Mouse (Mus musculus) splenic B cell, adult 2 months (primary cell): ENCODE measurements around the gene Wt1.

Experiments
- DNase-seq: peaks from one replicate; pipeline ENCODE4 v3.0.0-alpha.2; 2011; ENCODE audit warnings: low read depth, low spot score
- H3K27me3 ChIP-seq: 2 replicates; pipeline ENCODE4 v1.6.1; 2012; ENCODE audit warnings: mild to moderate bottlenecking, low read length, moderate library complexity, mixed read lengths; ENCODE audit not compliant: control insufficient read depth, poor library complexity, insufficient read depth, severe bottlenecking
- H3K36me3 ChIP-seq: 2 replicates; pipeline ENCODE4 v1.6.1; 2012; ENCODE audit warnings: mild to moderate bottlenecking, low read length, moderate library complexity, mixed read lengths; ENCODE audit not compliant: control insufficient read depth, poor library complexity, insufficient read depth, severe bottlenecking

Gene Wt1

DNA sequence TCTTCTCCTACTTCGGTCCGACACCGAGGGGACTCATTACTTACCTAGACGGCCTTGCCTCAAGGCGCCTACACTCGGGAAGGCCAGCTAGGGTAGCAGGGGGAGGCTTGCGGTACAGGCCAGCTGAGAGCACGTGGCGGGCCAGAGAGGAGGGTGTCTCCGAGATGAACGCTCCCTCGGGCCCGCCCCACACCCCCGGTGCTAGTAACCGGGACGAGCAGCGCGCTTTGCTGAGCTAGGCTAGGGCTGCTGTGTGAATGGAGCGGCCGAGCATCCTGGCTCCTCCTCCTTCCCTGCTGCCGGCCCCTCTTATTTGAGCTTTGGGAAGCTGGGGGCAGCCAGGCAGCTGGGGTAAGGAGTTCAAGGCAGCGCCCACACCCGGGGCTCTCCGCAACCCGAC lies at the start of gene Wt1:
Gene Wt1, plus strand, starts transcription at position 251 of the 400 bp plus-strand sequence.
- no peaks in the 10 kb centered on the region for H3K36me3 ChIP-seq
- DNase-seq = no peak
- H3K27me3 ChIP-seq = peaks cover 8% of the 10 kb centered on the region; the same call in 1 of the 2 replicates

DNA sequence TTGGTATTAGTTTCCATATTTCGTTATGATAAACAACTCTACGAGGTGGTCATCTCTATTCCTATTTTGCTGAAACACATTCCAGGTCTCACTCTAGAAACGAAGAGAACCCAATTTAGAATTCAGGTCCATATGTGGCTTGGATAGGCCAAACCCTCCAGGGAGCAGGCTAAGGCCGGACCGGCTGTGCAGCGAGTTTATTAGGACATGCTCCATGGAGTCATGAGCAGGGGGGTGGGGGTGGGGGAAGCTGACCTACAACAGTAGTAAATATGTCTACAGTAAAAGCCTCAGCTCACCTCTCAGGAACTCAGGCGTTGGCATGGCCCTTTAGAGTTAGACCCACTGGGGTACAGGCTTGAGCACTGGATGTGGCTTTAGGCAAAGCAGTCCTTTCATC lies 49.2 kb upstream of the Wt1 start:
- H3K27me3 ChIP-seq = no peaks in the 10 kb centered on the region; the same call in 1 of the 2 replicates
- DNase-seq = no peak

GRCm38 (mm10) chr2:105082256-105082790 lies 44.0 kb upstream of the Wt1 start:
- H3K36me3 ChIP-seq = no peaks in the 10 kb centered on the region
- no peaks in the 10 kb centered on the region for H3K27me3 ChIP-seq
- no peak for DNase-seq

More for the DNA sequence above, 49.2 kb upstream of the Wt1 start:
- no peaks in the 10 kb centered on the region for H3K36me3 ChIP-seq

GRCm38 (mm10) chr2:105084035-105084434 lies 42.3 kb upstream of the Wt1 start:
- H3K36me3 ChIP-seq = no peaks in the 10 kb centered on the region
- no peak for DNase-seq
- H3K27me3 ChIP-seq = no peaks in the 10 kb centered on the region

DNA sequence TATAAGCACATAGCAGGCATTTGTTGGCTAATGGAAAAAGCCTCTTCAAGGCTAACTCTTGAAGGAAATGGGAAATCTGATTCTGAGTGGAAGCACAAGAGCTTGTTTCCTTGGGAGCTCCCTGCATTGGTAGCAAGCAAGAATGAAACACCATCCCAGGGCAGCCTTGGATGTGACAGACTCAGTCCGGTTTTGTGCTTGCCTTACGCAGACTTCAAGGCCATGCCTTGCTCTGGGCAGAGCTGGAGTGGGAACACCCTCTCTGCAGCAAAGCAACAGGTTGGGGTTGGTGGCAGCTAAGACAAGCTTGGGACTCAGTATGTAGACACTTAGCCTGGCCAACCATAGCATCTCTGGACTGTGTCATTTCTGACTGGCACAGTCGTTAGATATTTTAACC lies 40.2 kb upstream of the Wt1 start:
- no peak for DNase-seq
- Histone ChIP-seq H3K36me3 (no peaks in the 10 kb centered on the region), H3K27me3 (no peaks in the 10 kb centered on the region)

GRCm38 (mm10) chr2:105088005-105088404 lies 38.3 kb upstream of the Wt1 start:
- no peak for DNase-seq
- Histone ChIP-seq H3K27me3 (no peaks in the 10 kb centered on the region), H3K36me3 (no peaks in the 10 kb centered on the region)

DNA sequence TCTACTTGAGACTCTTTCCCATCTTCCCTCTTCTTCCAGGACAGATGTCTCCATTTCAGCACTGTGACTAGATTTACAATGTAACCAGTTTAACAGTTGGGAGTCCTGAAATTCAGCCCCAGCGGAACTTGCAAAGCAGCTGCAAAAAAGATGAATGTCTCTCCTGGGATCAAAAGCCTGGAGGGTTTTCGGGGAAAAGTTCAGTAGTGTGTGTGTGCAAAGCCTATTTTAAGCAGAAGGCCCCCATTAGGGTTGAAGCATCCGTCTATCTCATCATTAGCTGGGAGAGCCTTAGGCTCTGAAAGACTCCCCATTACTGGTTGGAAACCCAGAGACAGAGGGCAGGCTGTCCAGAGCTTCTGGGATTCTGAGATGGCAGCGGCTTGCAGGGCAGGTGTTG lies 37.2 kb upstream of the Wt1 start:
- no peak for DNase-seq
- no peaks in the 10 kb centered on the region for H3K27me3 ChIP-seq
- no peaks in the 10 kb centered on the region for H3K36me3 ChIP-seq

DNA sequence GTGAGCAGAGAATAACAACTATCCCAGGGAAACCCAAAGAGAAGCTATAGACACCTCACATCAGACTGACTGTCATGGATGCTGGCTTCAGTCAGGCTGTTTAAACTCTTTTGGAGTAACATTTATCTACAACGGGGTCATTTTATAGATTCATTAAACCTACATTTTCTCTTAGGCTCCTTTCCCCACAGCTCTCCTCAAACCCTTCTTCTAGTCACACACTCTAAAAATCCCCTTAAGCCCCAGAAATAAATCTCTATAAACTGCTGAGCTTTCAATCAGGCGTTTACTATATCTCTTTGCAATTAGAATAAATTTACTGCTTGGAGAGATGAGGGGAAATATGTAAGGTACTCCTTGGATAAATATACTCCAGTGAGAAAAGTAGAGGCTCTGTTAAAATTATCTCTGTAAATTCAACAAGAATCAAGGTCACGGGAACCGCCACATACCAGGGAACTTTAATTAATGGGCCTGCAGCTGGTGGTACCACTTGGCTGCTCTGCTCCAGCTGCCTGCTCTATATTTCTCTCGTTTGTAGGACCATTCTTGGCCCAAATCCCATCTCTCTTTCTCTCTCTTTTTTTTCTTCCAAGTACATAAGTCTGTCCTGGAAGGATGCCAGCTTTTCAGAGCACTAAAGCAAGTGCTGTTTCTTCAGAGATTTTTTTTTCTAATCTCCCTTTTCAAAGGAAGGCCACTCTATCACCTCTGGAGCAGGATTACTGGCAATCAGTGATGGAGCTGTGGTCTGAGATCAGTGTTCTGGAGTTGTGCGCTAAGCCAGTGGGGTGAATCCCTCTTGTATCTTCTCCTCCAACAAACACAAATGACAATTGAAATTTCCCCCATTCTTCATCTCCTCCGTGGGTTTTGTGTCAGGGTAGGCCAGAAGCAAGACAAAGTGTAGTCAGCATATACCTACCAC lies 36.5 kb upstream of the Wt1 start:
- DNase-seq = no peak
- Histone ChIP-seq H3K36me3 (no peaks in the 10 kb centered on the region), H3K27me3 (no peaks in the 10 kb centered on the region)

- DNase-seq = no peak
- Histone ChIP-seq H3K27me3 (no peaks in the 10 kb centered on the region), H3K36me3 (no peaks in the 10 kb centered on the region)
Observed at GRCm38 (mm10) chr2:105090991-105091390, 35.3 kb upstream of the Wt1 start.

GRCm38 (mm10) chr2:105091718-105092117 lies 34.6 kb upstream of the Wt1 start, which contains the start of gene Gm11060:
TSS of gene Gm11060 (plus strand) at chr2:105092018.
- no peaks in the 10 kb centered on the region for H3K27me3 ChIP-seq

DNA sequence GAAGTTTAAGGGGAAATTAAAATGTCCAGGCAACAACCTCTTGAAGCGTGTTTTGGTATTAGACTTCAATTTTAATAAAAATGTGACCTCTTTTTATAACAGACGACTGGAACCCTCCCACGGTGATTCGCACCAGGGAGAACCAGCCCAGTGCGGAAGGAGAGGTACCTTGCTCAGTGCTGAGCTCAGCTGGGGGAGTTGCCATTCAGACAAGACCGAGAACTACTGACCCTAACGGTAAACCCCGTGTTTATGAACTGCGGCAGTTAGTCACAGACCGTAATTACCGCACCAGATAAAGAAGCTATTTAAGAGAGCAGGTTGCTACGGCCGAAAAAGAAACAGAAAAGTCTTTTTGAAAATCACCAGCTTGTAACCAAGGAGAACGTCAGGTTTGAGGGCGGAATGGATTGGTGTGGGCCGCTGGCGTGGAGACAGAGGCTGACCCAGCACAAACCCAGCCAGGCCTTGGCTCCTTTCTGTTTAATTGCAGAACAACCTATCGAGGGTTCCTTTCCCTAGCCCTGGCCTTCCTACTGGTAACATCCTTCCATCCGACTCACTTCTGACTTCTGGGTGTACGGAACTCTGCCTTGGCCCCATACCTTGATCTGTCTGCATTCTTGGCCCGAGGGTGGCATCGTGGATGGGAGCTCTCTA lies 28.9 kb upstream of the Wt1 start:
- no peak for DNase-seq
- no peaks in the 10 kb centered on the region for H3K36me3 ChIP-seq
- H3K27me3 ChIP-seq = no peaks in the 10 kb centered on the region

More at GRCm38 (mm10) chr2:105091718-105092117, 34.6 kb upstream of the Wt1 start, which contains the start of gene Gm11060:
- no peak for DNase-seq
- H3K36me3 ChIP-seq = no peaks in the 10 kb centered on the region

- Histone ChIP-seq H3K36me3 (no peaks in the 10 kb centered on the region), H3K27me3 (no peaks in the 10 kb centered on the region)
- DNase-seq = no peak
Observed at GRCm38 (mm10) chr2:105099410-105099809, 26.9 kb upstream of the Wt1 start.

- no peaks in the 10 kb centered on the region for H3K36me3 ChIP-seq
- no peak for DNase-seq
Observed at GRCm38 (mm10) chr2:105100541-105100940, 25.8 kb upstream of the Wt1 start.

DNA sequence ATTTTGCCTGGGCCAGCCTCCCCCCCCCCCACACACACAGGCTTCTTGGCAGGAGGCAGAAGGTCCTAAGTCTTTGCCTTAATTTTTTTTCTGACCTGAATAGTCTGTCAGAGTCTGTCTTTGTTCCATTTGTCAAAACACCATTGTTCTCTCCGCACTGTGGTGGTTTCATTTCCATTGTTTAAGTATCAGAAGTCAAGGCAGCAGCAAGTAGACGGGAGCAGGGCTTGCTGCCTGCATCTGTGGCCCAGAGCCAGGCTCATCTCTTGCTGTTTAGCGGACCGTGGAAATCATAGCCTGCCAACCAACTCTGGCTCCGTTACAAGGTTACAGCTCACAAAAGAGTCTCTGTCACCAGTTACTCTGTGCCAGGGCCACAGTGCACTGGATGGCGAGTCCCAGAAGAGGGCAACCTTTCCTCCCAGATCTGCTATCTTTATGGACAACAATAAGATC lies 17.6 kb upstream of the Wt1 start:
- DNase-seq = no peak
- no peaks in the 10 kb centered on the region for H3K36me3 ChIP-seq
- no peaks in the 10 kb centered on the region for H3K27me3 ChIP-seq

More at GRCm38 (mm10) chr2:105100541-105100940, 25.8 kb upstream of the Wt1 start:
- no peaks in the 10 kb centered on the region for H3K27me3 ChIP-seq

GRCm38 (mm10) chr2:105114074-105114473 lies 12.3 kb upstream of the Wt1 start:
- Histone ChIP-seq H3K27me3 (no peaks in the 10 kb centered on the region), H3K36me3 (no peaks in the 10 kb centered on the region)
- no peak for DNase-seq
